Mouse (Mus musculus): ENCODE measurements around the gene Utf1. TPM values are rescaled to one million over a fixed set of nuclear protein-coding genes. Genes with fewer than 3 reads are reported as not detected.

Gene Utf1
- not detected for total RNA-seq (2021)
- long read RNA-seq, experiment 1 = 0 reads
- long read RNA-seq, experiment 2 = 0 reads

DNA sequence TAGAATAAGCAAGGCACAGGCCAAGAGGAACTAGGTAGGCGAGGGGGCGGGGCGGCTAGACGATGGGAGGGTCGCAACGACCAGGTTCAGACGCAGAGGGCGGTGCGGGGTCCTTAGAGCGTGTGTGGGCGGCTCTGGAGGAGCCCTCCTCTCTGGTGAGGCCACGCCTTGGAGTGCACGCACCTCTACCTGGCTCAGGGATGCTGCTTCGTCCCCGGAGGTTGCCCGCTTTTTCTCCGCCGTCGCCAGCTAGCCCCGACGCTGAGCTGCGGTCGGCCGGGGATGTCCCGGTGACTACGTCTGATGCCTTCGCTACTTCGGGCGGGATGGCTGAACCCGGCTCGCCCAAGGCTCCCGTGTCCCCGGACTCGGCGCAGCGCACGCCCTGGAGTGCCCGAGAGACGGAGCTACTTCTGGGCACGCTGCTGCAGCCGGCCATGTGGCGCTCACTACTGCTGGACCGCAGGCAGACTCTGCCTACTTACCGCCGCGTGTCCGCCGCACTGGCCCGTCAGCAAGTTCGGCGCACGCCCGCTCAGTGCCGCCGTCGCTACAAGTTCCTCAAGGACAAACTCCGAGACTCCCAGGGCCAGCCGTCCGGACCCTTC, at the start of gene Utf1:
Utf1 (plus strand) TSS at position 116 of the 608 bp plus-strand sequence.
- DNase-seq (ENCODE audit: low spot score) = no peak

DNA sequence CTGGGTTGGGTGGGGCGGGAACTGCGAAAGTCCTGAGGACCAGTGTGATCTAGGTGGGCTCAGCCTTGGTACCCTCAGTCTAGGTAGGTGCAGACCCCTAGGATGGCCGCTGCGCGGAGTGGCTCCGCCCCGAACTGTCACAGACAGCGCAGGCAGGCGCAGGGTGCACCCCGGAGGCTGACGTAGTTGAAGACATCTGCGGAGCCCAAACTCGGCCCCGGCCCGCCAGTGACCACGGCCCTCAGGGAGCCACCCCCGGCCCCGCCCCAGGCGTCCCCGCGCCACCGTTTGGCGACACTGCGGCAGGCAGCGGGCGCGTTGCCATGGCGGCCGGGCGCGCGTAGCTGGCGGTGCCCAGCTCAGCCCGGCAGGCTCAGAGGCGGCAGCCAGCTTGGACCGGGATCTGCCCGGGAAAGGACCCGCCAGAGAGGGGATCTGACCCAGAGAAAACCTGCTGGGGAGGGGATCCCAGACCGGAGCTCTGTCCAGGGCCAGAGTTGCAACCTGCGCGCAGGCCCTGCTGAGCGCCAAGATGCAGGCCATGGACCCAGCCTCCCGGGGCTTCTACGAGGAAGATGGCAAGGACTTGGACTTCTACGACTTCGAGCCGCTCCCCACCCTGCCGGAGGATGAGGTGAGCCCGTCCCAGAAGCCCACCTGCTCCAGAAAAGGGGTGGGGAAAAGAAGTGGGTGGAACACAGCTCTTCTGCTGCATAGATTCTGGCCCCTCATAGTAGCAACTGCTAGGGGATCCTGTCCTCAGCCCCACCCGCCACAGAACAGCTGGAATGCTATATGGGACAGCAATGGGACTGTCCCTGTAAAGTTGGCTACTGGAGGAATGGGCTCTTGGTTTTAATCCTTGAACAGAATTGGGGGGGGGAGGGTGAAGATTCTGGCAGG, 48.7 kb upstream of the Utf1 start, which contains the start of gene Kndc1:
Kndc1 (plus strand) TSS at position 42 of the 903 bp plus-strand sequence.
- DNase-seq (ENCODE audit: low spot score) = no peak

DNA sequence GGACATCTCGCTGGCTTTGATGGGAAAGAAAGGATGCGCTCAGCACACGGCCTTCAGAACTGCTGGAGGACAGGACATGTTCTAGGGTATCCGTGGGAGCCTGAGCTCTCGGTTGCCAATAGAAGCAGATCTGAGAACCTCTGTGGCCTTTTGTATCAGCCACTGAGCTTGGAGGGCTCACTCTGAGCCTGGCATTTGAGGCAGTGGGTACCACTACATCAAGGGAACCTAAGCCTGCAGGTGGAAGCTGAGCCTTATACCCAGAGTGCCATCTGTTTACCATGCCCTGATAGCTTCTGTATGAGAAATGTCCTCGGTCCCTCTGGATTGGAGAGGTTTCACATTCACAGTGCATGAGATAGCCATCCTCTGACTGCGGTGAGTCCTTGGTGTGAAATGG, 47.3 kb upstream of the Utf1 start:
- no peak for DNase-seq (ENCODE audit: low spot score)

DNA sequence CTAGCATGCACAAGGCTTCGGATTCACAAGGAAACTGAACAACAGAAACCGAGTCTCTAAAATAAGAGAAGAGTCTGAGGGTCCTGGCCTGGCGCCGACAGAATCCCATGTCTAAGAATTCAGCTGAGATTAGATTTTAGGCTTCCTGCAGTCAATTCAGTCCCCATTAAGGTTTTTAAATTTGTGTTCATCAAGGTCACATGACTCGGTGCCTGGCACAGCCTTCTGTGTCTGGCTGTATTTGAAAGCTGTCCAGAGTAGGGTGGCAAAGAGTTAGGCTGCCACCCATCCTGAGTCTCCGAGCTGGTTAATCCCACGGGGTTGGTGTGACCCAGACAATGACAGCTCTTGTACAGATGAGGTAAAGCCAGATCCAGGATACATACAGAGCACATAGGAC, 46.8 kb upstream of the Utf1 start:
- DNase-seq (ENCODE audit: low spot score) = no peak

DNA sequence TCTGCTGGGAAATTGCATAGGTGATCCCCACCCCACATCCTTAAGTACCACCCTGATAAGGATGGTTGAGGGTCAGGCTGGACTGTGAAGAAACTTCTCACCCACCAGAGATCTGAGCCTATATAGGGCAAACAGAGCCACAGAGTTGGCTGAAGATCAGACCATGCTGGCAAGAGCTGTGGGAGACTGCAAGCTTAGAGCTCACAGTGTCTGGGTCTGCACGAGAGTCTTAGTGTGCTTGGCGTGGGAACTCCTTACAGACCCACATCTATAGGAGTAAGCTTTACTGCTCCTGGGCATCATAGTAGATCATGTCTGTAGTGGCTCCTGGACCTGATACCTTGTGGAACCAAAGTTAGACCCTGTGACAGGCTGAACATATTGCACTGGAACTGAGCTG, 45.0 kb upstream of the Utf1 start:
- DNase-seq (ENCODE audit: low spot score) = no peak

DNA sequence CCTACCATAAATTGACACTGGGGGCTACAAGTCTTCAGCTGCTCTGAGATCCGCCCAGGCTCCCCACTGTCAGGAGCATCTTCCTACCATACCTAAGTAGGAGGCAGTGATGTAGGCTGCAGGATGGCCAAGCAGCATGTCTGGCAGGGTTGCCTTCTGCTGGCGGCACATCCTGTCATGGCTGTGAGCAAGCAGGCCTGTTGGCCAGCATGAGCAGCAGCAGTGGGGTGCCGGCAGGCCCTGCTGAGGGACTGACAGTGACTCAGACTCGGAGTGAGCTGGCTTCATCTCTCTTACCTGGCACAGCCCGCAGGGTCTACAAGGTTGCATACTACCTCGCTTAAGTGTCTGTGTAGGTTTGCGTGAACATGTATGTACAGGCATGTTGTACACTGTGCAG, 44.1 kb upstream of the Utf1 start:
- DNase-seq (ENCODE audit: low spot score) = no peak

DNA sequence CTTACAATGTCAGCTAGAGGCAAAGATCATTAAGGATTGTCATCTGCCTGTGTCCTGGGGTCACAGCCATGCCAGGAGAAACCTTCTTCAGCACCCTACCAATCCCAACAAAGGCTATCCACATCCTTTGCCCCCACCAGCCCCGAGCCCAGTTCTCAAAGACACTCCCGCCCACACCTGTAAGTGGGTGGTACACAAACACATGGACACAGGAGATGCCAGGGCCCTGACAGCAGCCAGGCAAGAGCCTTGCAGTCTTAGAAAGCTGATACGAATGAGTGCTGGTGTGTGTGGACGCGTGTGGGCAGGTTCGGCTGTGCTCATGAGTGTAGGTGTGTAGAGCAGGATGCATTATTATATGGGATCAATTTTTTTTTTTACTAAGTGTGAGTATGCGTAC, 43.1 kb upstream of the Utf1 start:
- no peak for DNase-seq (ENCODE audit: low spot score)

DNA sequence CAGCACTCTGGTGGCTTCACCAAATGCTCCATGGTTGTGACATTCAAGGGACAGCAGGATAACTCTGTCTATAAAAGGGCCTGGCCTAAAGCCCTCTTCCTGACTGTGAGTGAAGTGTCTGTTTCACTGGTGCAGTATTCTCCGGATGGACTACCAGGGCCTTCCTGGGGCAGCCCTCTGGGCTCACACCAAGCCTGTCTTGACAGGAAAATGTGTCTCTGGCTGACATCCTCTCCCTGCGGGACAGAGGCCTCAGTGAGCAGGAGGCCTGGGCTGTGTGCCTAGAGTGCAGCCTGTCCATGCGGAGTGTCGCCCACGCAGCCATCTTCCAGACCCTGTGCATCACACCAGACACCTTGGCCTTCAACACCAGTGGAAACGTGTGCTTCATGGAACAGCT, 42.7 kb upstream of the Utf1 start:
- DNase-seq (ENCODE audit: low spot score) = no peak

DNA sequence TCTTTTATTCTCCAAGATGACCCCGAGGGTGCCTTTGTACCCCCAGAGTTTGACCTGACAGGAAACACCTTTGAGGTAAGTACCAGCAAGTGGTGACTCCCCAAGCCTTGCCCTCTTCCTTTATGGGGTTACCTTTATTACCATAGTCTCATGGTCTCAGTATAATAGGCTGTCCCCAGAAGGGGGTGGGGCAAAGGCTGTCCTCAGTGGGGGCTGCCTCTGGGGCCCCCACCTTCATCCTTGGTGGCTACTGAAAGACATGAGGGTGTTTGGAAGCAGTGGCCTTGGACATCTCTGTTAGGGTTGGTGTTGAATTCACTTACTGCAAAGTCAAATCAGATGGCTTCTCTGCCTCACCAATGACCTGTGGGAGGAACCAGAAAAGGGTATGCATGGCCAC, 41.6 kb upstream of the Utf1 start:
- no peak for DNase-seq (ENCODE audit: low spot score)

DNA sequence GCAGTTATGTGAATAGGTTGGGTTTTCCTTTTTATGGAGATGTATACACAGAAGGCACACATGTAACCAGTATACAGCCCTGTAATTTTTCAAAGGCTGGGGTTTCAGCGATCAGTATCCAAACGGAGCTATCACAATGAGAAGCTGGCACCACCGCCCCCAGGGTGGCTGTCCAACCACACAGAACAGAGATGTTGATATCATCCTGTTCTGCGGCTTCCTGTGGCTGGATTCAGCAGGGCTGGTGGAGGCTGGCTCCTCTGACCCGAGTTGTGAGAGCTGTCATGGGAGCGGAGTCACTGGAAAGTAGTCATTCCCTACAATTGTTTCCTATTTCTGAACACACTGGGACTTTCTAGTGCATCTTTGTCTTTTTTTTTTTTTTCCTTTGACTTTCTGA, 38.3 kb upstream of the Utf1 start:
- DNase-seq (ENCODE audit: low spot score) = no peak

DNA sequence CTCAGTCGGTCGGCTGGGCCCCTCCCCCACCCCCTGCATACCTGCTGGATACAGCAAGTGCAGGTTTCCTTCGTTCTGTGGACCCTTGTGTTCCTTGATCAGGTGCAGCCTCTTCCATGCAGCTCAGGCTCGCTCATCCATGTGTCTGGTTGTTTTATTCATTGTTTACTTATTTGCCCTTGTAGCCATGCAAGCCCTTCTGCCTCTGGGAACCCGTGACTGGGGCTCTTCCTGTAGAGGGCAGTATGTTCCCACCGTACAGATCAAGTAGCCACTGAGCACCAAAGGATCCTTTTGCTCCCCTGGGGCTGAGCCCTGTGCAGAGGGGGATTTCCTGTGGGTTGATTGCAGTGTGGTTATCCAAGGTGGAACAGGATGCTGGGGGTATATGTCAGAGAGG, 37.9 kb upstream of the Utf1 start:
- no peak for DNase-seq (ENCODE audit: low spot score)

DNA sequence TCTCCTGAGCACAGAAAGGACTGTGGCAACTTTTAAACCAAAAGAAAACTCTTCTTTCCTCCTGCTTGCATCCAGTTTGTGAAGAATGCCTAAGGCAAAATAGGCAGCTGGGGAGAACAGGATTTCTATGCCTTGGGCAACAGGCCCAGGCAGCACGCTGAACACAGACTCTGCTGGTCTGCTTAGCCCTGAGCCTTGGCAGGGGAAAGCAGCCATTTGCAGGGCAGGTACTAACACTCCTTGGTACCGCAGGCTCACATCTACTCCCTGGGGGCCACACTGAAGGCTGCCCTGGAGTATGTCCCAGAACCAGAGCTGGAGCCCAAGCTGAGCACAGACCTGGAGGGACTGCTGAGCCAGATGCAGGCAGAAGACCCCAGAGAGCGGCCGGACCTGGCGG, 35.4 kb upstream of the Utf1 start:
- DNase-seq (ENCODE audit: low spot score) = no peak

DNA sequence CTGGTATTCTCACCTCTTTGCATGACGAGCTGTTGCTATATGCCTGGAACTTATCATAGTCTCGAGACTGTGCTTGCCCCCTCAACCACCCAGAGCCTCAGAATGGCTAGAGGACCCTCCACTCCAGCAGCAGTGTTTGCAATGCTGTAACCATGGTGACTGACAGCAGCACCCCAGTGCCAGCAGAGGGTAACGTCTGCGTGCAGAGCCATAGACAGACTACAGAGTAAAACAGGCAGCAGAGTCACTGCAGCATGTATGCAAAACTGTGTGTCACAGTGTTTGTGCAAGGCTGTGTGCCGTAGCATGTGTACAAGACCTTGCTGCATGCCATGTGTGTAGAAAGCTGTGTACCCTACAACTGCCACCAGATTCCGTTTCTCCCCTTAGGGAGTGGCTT, 34.1 kb upstream of the Utf1 start:
- no peak for DNase-seq (ENCODE audit: low spot score)

DNA sequence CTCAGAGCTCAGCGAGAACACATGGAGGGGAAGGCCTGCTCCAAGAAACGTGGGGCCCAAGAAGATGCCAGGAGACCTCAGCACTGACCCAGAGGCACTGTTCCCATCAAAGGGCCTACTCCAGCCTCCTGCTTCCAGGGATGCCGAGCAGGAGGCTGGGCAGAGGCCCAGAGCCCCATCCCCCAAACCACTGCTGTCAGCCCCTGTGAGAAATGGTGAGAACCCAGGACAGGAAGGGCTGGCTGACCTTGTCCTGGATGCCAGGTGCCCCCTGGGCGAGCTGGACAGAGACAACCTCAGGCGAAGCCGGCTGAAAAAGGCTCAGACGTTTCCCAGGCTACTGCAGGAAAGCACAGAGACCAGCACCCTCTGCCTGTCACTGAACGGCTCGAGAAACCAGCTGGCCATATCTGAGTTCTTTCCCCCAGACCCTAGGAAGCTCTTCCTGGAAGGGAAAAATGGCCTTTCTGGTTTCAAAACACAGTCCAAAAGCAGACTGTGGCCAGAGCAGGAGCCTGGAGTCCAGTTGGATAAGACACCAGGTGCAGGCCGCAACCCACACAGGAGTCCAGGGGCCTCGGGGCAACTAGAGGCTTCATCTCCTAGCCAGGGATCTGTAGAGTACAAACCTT, 33.3 kb upstream of the Utf1 start:
- DNase-seq (ENCODE audit: low spot score) = no peak

DNA sequence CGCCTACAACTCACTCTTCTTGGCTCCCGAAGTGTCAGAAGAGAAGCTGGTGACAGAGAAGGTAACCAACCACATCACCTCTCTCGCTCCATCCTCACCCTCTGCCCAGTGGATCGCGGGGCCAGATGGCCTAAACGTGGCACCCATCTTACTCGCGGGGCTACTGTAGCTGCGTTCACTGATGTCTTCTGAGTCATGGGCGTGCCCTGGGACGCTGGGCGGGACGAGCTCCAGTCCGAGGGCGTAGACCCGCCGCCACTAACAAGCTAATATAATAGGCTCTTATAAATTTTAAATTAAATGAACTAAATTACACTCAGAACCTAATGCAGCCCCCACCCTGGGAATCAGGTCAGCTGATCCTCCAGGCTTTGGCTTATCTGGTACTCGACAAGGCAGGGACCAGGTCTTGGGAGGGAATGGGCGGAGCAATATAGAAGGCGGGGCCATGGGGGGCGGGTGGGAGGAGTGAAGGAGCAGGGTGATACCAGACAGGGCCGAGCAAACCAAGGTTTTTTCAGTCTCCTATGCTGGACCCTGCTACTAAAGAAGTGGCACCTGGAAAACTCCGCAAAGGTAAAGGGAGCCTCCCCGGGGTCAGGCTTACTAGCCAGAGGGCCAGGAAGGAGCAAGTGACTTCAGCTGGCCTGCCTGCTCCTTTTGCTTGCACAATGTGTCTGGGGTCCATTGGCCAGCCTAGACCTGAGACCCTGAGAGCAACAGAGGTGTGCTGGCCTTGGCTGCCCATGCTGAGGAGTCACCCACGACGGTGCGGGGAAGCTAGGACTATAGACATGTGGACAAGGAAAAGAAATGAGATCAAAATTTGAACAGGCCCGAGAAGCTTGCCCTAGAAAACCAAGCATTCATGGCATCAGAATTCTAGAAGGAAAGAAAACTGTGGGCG, 29.2 kb upstream of the Utf1 start:
- no peak for DNase-seq (ENCODE audit: low spot score)

DNA sequence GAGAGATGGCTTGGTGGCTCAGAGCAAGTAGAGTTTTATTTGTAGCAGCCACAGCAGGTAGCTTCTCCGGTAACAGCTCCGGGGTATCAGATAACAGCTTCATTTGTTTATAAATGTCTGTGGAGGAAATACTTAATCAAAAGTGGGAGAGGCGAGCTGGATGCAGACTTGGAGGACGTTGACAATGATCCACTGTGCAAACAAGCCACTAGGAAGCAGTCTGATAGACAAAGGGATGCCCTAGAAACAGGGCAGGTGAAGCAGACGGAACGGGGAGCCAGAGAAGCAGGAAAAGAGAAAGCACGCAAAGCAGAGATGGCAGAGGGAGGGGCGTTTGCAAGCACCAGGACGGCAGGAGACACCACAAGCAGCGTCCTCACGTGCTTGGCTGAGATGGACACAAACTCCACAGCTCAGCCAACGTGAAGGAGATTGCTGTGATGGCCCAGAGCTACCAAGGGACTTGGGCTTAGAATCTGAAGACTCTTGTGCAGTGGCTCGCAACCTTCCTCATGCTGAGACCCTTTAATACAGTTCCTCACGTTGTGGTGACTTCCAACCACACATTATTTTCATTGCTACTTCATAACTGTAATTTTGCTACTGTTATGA, 27.8 kb upstream of the Utf1 start:
- DNase-seq (ENCODE audit: low spot score) = no peak

DNA sequence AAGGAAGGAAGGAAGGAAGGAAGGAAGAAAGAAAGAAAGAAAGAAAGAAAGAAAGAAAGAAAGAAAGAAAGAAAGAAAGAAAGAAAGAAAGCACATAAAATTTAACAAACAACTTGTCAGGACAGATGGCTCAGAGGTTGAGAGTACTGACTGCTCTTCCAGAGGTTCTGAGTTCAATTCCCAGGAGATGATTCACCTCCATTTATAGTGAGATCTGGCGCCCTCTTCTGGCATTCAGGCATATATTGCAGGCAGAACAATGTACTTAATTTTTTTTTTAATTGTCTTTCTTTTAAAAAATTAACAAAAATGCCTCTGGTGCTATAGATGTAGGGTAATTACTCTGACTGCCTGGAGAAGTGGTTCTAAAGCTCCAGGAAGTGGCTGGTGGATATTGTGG, 27.2 kb upstream of the Utf1 start:
- DNase-seq (ENCODE audit: low spot score) = no peak

DNA sequence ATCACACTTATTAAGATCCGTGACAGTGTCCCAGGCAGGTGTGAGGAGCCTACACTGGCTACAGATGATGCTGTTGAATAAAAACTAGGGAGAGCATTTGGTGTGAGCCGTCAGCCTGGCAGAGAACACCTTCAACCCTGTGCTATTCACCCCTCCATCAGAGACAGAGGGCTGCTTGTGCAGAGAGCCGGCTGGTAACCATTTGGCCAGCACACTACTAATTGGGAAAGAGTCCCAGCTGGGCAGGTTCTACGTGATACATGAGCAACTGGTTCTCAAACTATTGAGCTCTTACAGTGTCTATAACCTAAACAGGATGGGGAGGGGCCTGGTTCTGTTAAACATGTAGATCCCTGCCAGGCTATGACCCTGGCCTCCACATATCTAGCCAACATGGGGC, 25.3 kb upstream of the Utf1 start:
- DNase-seq (ENCODE audit: low spot score) = no peak

DNA sequence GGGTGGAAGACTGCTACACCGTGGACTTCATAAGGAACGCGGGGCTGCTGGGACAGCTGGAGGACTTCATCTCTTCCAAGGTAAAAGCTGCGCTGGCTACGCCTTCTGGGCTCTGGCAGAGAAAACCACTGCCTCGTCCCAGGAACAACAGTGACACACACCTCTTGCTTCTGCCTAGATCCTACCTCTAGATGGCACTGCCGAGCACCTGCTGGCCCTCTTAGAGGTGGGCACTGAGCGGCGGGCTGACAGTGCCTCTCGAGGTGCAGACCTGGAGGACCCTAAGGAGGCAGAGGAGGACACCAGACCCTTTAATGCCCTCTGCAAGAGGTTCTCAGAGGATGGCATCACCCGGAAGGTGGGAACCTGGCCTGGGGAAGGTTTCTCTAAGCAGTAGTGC, 12.9 kb upstream of the Utf1 start:
- DNase-seq (ENCODE audit: low spot score) = no peak

DNA sequence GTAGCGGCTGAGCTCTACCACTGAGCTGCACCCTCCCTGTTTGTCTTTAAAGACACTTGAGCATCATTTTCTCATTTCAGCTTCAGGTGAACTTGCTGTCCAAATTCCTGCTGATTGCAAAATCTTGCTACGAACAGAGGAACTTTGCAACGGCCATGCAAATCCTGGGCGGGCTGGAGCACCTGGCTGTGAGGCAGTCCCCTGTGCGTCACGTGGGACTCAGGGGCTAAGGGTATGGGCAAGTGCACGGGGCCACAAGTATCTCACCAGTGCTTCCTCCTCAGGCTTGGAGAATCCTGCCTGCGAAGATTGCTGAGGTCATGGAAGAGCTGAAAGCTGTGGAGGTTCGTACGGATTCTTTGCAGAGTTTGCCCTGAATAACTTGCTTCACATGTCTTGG, 6.9 kb upstream of the Utf1 start:
- no peak for DNase-seq (ENCODE audit: low spot score)

DNA sequence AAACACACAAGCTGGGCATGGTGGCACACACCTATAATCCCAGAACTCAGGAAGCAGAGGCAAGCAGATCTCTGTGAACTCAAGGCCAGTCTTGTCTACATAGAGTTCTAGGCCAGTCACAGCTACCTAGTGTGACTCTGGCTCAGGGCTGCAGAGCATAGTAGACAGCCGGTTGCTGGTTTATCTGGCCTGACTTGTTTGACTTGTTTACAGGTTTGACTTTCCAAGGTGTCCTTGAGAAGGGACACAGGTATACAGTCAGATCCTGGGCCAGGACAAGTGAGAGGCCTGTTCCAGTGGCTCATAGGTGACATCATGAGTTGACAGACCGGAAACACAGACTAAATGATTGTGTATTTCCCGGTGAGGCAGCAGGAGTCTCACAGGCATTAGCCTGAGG, 6.5 kb upstream of the Utf1 start:
- no peak for DNase-seq (ENCODE audit: low spot score)
